Mouse (Mus musculus) 3T3-L1 (cell line): ENCODE measurements at regions not wholly inside any gene's neighbourhood (a gene's known extent, or its start where the extent isn't known, plus 50 kb on each side); places are given as distances from the start of the nearest gene placed in this dataset.
A peak's percentile ranks its signal among the peaks of the same experiment; 100 is the strongest.

Source experiments
- DNase-seq: peaks from one replicate; pipeline ENCODE4 v3.0.0-alpha.2; 2015; ENCODE audit warnings: low read depth, low spot score

GRCm38 (mm10) chr8:46898697-46899445, 87.8 kb upstream of the Enpp6 start:
- DNase-seq = peak; percentile 29

DNA sequence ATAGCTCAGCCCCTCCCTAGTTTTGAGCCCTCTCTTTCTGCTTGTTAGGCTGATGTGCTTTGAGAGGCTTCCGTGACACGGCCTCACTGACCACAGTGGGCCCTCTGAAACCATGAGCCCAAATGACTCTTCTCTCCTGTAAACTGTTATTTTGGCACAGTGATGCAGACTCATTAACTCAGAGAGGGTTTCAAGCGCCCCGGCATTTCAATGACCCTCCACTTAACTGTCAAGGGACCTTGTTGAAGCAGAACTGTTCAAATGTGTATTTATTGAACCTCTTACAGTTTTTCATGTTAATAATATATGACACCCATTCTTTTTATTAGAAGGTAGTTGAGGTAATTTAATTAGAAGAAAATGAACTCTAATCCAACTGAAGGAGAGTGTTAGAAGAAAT, 85.9 kb upstream of the Enpp6 start:
- DNase-seq = no peak

DNA sequence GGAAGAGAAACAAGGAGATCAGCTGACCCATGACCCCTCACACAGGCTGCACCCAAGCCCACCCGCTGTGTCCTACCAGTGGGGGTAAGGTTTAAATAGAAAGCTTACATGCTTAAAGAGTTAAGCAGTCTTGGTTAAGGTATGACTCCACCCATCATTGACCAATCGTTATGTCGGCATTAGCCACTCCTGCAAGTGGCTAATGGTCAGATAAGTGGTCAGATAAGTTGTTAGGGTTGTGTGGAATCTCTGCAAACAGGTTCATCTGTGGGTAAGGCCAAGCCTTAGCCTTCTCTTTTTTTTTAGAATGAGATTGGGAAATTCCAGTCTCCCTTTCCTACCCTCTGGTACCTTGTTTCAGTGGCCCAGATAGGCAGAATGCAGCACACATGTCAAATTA, 82.0 kb upstream of the Enpp6 start:
- no peak for DNase-seq

DNA sequence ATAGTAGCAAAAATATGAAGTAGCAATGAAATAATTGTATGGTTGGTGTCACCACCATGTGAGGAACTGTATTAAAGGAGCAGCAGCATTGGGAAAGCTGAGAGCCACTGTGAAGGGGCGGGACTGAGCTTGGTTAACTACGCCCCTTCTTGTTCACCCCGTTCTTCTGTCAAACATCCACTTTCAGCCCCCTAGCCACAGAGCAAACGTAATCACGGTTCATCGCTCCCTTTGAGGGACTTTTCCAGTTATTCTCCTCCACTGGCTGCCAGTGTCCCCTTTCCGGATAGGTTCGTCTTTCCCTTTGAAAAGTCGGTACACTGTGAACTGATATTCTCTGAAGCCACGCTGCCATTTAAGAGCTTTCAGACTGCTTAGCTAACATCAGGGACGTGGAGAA, 79.3 kb upstream of the Enpp6 start:
- DNase-seq = no peak

DNA sequence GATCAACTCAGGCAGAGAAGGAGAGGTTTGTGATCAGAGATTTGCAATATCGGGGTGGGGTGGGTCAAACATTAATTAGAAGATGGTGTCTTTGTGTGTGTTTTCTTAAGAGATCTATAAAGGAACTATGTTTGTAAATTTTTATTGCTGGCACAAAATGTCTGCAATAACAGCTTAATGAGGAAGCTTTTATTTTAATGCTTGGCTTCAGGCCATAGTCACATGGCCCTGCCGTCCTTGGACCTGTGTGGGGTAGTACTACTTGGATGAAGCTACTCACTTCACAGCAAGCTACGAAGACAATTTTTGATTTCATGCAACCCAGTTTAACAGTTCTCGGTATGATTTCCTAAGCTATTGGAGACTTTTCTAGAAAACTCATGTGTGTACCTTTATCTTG, 78.5 kb upstream of the Enpp6 start:
- no peak for DNase-seq

- no peak for DNase-seq
These were observed 72.7 kb upstream of the Enpp6 start for GRCm38 (mm10) chr8:46913956-46914355.

GRCm38 (mm10) chr8:46920071-46920470, 66.6 kb upstream of the Enpp6 start:
- no peak for DNase-seq

GRCm38 (mm10) chr8:46921075-46921474, 65.6 kb upstream of the Enpp6 start:
- peak; percentile 28 for DNase-seq

GRCm38 (mm10) chr8:46921585-46921984, 65.1 kb upstream of the Enpp6 start:
- DNase-seq = no peak

DNA sequence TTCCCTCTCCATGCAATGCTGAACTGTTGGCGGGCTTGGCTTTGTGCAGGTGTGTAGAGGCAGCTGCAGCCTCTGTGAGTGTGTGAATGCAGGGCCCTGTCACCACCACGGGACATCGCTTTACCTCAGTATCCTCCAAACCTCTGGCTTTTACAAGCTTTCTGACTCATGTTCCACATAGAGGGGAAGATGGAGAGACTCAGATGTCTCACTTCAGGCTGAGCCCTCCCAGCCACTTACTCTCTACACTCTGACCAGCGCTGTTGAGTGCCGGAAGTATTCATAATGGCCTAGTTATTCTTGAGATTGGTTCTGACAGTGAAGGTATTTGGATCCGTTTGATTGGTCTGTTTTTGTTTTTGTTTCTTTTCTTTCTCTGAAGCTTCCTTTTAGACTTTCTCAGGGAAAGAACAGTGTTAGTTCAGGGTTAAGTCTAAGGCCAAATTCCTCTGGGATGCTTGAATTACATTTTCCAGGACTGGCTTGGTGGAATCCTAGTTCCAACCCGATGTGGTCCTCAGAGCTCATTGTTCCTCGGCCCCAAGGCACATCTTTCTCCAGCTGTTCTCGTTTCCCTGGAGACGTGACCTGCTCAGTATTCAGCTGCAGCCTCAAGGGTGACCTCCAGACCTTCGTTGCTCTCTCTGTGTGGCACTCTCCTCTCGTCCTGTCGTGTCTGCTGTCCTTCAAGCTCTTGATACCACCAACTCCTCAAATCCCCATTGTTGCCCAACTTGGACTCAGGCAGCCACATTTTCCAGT, 61.7 kb upstream of the Enpp6 start:
- DNase-seq = no peak

- no peak for DNase-seq
These were observed 58.0 kb upstream of the Enpp6 start for GRCm38 (mm10) chr8:46928718-46929117.

GRCm38 (mm10) chr8:46929678-46930077, 57.0 kb upstream of the Enpp6 start:
- DNase-seq = no peak

DNA sequence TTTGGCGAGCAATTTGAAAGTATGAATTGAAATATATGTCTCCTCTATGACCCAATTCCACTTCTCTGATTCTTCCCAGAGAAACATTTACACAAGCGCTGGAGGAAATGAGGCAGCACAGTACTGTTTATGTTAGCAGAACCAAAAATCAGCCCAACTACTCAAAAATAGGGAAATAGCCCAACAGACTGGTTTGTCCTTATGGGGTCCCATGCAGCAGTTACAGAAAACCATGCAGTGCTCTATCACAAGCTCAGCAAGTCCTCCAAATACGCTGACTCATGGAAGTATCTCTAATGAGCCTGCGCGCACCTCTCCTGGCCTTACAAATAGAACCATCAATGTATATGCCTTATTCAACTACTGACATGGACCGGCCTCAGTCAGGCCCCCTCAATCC, 55.4 kb upstream of the Enpp6 start:
- DNase-seq = no peak

DNA sequence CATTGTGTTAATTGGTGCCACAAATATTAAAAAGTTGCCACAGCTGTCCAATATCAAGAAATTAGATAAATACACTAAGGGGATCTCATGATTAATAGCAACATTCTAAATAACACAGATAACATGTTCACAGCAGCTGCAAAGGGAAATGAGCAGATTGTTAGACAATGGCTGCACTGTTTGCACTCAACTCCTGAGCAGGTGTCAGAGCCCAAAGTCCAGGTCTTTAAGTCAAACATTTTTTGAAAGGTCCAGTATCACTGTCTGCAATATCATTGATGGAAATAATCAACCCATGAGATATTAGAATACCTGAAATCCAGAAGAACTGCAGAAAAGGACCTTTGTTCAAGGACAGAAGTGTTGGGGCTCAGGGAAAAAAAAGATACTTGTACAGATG, 53.4 kb upstream of the Enpp6 start:
- no peak for DNase-seq

DNA sequence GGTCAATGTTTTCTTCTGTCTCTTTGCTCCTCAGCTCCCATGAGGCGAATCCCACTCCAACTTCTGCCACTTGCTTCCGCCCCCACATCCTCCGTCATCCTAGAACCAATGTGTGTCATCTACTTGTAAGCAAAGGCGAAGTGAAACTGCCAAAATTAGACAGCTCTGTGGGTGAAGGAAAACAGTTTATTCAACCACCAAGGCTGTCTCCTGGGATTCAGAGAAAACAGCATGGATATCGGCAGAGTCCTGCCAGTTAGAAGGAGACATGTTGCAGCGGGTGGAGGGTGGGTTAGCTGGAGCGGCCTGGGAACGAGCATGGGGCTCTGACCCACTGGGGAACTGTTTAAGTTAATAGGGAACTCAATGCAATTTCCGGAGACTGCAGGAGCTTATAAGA, 52.4 kb upstream of the Enpp6 start:
- no peak for DNase-seq

DNA sequence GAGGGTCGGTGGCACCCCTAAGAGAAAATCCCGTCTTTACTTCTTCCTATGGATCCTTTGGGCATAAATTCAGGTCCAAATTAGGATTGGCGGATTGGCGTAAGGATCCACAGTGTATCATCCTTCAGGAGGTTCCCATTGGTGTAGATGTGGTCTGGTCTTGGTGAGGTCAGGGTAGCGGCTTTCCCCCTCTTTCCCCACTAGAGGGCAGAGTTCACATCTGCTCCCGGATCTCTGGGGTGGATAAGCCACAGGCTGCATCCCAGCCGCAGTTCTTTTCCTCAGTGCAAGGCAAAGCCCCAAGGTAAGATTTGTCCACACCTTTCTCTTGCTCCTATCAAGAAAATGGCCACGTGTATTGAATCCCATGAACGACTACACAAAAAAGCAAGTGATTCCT, 51.8 kb upstream of the Enpp6 start:
- peak; percentile 59 for DNase-seq

GRCm38 (mm10) chr8:46936039-46936438, 50.6 kb upstream of the Enpp6 start:
- peak; percentile 39 for DNase-seq
